In genomic region chr15:32353513-32353912, GRCm38 (mm10) we compare ENCODE assay signal across 22 mouse cellular contexts.
DNase-seq lines count a peak whose midpoint lies in the region; ATAC-seq and TF ChIP-seq lines count a peak whose summit lies in the region.
"Had no signal": no experiment of that assay in that cellular context is flagged by ENCODE, and none has a peak within 500 bp of the region (broad histone marks: within the 10 kb centered on the region; RNA-seq: fewer than 3 reads in every experiment).

No protein-coding gene starts in this region.

- H3K9me3 ChIP-seq in forebrain, embryonic 13.5 days (replicated peaks) = no peaks in the 10 kb centered on the region
- no peaks in the 10 kb centered on the region for H3K9me3 ChIP-seq in forebrain, embryonic 12.5 days
- no peaks in the 10 kb centered on the region for H3K9me3 ChIP-seq in lung, embryonic 16.5 days (ENCODE audit: control insufficient read depth, low read length)
- H3K9me3 ChIP-seq in neural tube, embryonic 12.5 days = no peaks in the 10 kb centered on the region
- H3K9me3 ChIP-seq in stomach, postnatal 0 days (ENCODE audit: control insufficient read depth, low read length) = no peaks in the 10 kb centered on the region
- H3K9me3 ChIP-seq: embryonic facial prominence, embryonic 12.5 days; G1E had no signal

- WGBS in forebrain, embryonic 13.5 days = 30% methylated on average over 5 of the region's 5 CpGs
- WGBS in forebrain, embryonic 12.5 days = 26% methylated on average over 5 of the region's 5 CpGs
- WGBS in lung, embryonic 16.5 days = 46% methylated on average over 5 of the region's 5 CpGs
- 24% methylated on average over 5 of the region's 5 CpGs for WGBS in neural tube, embryonic 12.5 days
- WGBS in stomach, postnatal 0 days = 37% methylated on average over 5 of the region's 5 CpGs

- DNase-seq in lung, postnatal 14 days = no peak
- no peak for DNase-seq in neural tube, embryonic 10.5 days (ENCODE audit: extremely low spot score, low spot score)
- no peak for DNase-seq in stomach, postnatal 0 days (ENCODE audit: low spot score)
- DNase-seq in layer of hippocampus, adult 8-10 months (ENCODE audit: low spot score in 2 of 2) = no peak
- DNase-seq: adrenal gland, postnatal 25 days; cerebellum, adult 11-12 months; cerebellum, postnatal 14 days; gastrocnemius, adult 2 months; heart, postnatal 10 days; kidney, adult 9 months; kidney, postnatal 25 days; left cerebral cortex, postnatal 4 days; liver; right cerebral cortex, adult 18-20 months; thymus, postnatal 14 days had no signal

- H3K4me1 ChIP-seq in forebrain, embryonic 13.5 days = peaks cover 20% of the 10 kb centered on the region
- peaks cover 17% of the 10 kb centered on the region for H3K4me1 ChIP-seq in forebrain, embryonic 12.5 days
- H3K4me1 ChIP-seq in lung, embryonic 16.5 days (replicated peaks; ENCODE audit: control insufficient read depth, insufficient read depth, low read length) = peaks cover 8% of the 10 kb centered on the region; the same call in 1 of the 2 replicates
- H3K4me1 ChIP-seq in neural tube, embryonic 12.5 days = 0 out of 2 replicates have a peak, but pooled peaks cover 2% of the 10 kb centered on the region
- H3K4me1 ChIP-seq in stomach, postnatal 0 days (replicated peaks; ENCODE audit: control insufficient read depth, insufficient read depth) = no peaks in the 10 kb centered on the region

- no peak for TF ChIP-seq CTCF in stomach, postnatal 0 days (IDR thresholded peaks at IDR 0.05; ENCODE audit: low read depth)

- H3K27ac ChIP-seq in forebrain, embryonic 13.5 days = no peak overlapping the region
- H3K27ac ChIP-seq in forebrain, embryonic 12.5 days = no peak overlapping the region
- H3K27ac ChIP-seq in lung, embryonic 16.5 days (ENCODE audit: low read length) = no peak overlapping the region
- H3K27ac ChIP-seq in neural tube, embryonic 12.5 days = no peak overlapping the region
- peak overlapping the region; percentile 35; the same call in 1 of the 2 replicates for H3K27ac ChIP-seq in stomach, postnatal 0 days (replicated peaks)
- H3K27ac ChIP-seq: embryonic facial prominence, embryonic 12.5 days; gastrocnemius, adult 2 months had no signal

- H3K27me3 ChIP-seq in forebrain, embryonic 13.5 days = no peaks in the 10 kb centered on the region
- no peaks in the 10 kb centered on the region for H3K27me3 ChIP-seq in forebrain, embryonic 12.5 days
- H3K27me3 ChIP-seq in lung, embryonic 16.5 days (ENCODE audit: control insufficient read depth, insufficient read depth, low read depth, low read length) = no peaks in the 10 kb centered on the region
- no peaks in the 10 kb centered on the region for H3K27me3 ChIP-seq in neural tube, embryonic 12.5 days (replicated peaks)
- no peaks in the 10 kb centered on the region for H3K27me3 ChIP-seq in stomach, postnatal 0 days (ENCODE audit: control insufficient read depth, insufficient read depth, low read length)
- H3K27me3 ChIP-seq: embryonic facial prominence, embryonic 12.5 days had no signal

- no peak overlapping the region for H3K9ac ChIP-seq in forebrain, embryonic 13.5 days
- H3K9ac ChIP-seq in forebrain, embryonic 12.5 days = no peak overlapping the region
- no peak overlapping the region for H3K9ac ChIP-seq in lung, embryonic 16.5 days (ENCODE audit: low read length)
- no peak overlapping the region for H3K9ac ChIP-seq in neural tube, embryonic 12.5 days
- no peak overlapping the region for H3K9ac ChIP-seq in stomach, postnatal 0 days (ENCODE audit: low read length)
- H3K9ac ChIP-seq: embryonic facial prominence, embryonic 12.5 days had no signal

- H3K4me3 ChIP-seq in forebrain, embryonic 13.5 days = no peak overlapping the region
- H3K4me3 ChIP-seq in forebrain, embryonic 12.5 days (replicated peaks) = no peak overlapping the region
- no peak overlapping the region for H3K4me3 ChIP-seq in lung, embryonic 16.5 days (ENCODE audit: low read length)
- no peak overlapping the region for H3K4me3 ChIP-seq in neural tube, embryonic 12.5 days
- H3K4me3 ChIP-seq in stomach, postnatal 0 days (ENCODE audit: low read depth, low read length) = no peak overlapping the region
- H3K4me3 ChIP-seq: embryonic facial prominence, embryonic 12.5 days; gastrocnemius, adult 2 months had no signal

- ATAC-seq in forebrain, embryonic 13.5 days = peak; percentile 48; the same call in 1 of the 2 replicates
- ATAC-seq in forebrain, embryonic 12.5 days (ENCODE audit: low FRiP score) = no peak
- 0 out of 2 replicates have a peak, but pooled peaks have one; percentile 47 for ATAC-seq in lung, embryonic 16.5 days (ENCODE audit: low read depth)
- ATAC-seq in neural tube, embryonic 12.5 days (ENCODE audit: low FRiP score, low read depth) = peak; percentile 13; the same call in 1 of the 2 replicates
- ATAC-seq in stomach, postnatal 0 days (ENCODE audit: low FRiP score, low TSS enrichment) = no peak

- TF ChIP-seq EP300 in stomach, postnatal 0 days (optimal IDR thresholded peaks at IDR 0.05) = no peak

- H3K4me2 ChIP-seq in forebrain, embryonic 13.5 days = no peak overlapping the region
- H3K4me2 ChIP-seq in forebrain, embryonic 12.5 days = no peak overlapping the region
- H3K4me2 ChIP-seq in lung, embryonic 16.5 days (ENCODE audit: low read depth, low read length) = no peak overlapping the region
- H3K4me2 ChIP-seq in neural tube, embryonic 12.5 days (replicated peaks) = no peak overlapping the region
- H3K4me2 ChIP-seq in stomach, postnatal 0 days (replicated peaks; ENCODE audit: low read depth) = no peak overlapping the region
- H3K4me2 ChIP-seq: embryonic facial prominence, embryonic 12.5 days; heart, embryonic 11.5 days had no signal

- no peaks in the 10 kb centered on the region for H3K36me3 ChIP-seq in forebrain, embryonic 13.5 days (ENCODE audit: poor library complexity, severe bottlenecking)
- no peaks in the 10 kb centered on the region for H3K36me3 ChIP-seq in forebrain, embryonic 12.5 days (replicated peaks)
- no peaks in the 10 kb centered on the region for H3K36me3 ChIP-seq in lung, embryonic 16.5 days (ENCODE audit: control insufficient read depth, insufficient read depth, low read length)
- no peaks in the 10 kb centered on the region for H3K36me3 ChIP-seq in neural tube, embryonic 12.5 days
- no peaks in the 10 kb centered on the region for H3K36me3 ChIP-seq in stomach, postnatal 0 days (ENCODE audit: control insufficient read depth, insufficient read depth, low read length)
- H3K36me3 ChIP-seq: embryonic facial prominence, embryonic 12.5 days; G1E had no signal

Comparison
In these comparisons a context has a peak if more than half of its experiments do, and no peak if none do; other contexts are left out.
1. ATAC-seq: peak in forebrain, embryonic 13.5 days (single experiment), lung, embryonic 16.5 days (single experiment) and neural tube, embryonic 12.5 days (single experiment); none in forebrain, embryonic 12.5 days (single experiment) and stomach, postnatal 0 days (single experiment).